Mouse (Mus musculus) ES-Bruce4 (cell line): ENCODE measurements at regions not wholly inside any gene's neighbourhood (a gene's known extent, or its start where the extent isn't known, plus 50 kb on each side); places are given as distances from the start of the nearest gene placed in this dataset.

ENCODE experiments used
- CTCF ChIP-seq: IDR thresholded peaks from one replicate; pipeline ENCODE4 v1.8.1; 2011; ENCODE audit warnings: low read depth, low read length
- EP300 ChIP-seq: IDR thresholded peaks from 2 replicates; pipeline ENCODE4 v1.6.1; 2011; ENCODE audit warnings: low read depth, low read length; ENCODE audit not compliant: insufficient read depth
- POLR2A ChIP-seq: IDR thresholded peaks from one replicate; pipeline ENCODE4 v1.8.1; 2011; ENCODE audit warnings: low read length; ENCODE audit not compliant: insufficient read depth

GRCm38 (mm10) chr10:117450631-117451030 lies 70.8 kb upstream of the Cpsf6 start:
- TF ChIP-seq CTCF: no peak
- no peak for TF ChIP-seq POLR2A
- no peak for TF ChIP-seq EP300
